Mouse (Mus musculus) limb, embryonic 12.5 days (tissue): ENCODE results near the gene Kcng3. TPM values are rescaled to one million over a fixed set of nuclear protein-coding genes. Genes with fewer than 3 reads are reported as not detected.
A peak's percentile ranks its signal among the peaks of the same experiment; 100 is the strongest.

Source experiments
- ATAC-seq: fragments of 200-750 bp; cut with Nextera tagmentation; 2 replicates; pipeline ENCODE4 v1.8.0; 2017; ENCODE audit warnings: low read depth, moderate TSS enrichment; ENCODE audit not compliant: insufficient number of reproducible peaks, insufficient read depth, low FRiP score, low TSS enrichment
- H3K27ac ChIP-seq: fragments of 300-500 bp; sonication (generic); 2 replicates; pipeline ENCODE4 v1.5.1; 2016; ENCODE audit warnings: mild to moderate bottlenecking, moderate library complexity
- H3K27me3 ChIP-seq: fragments of 300-500 bp; sonication (generic); 2 replicates; pipeline ENCODE4 v1.6.1; 2016; ENCODE audit warnings: mild to moderate bottlenecking, moderate library complexity
- H3K36me3 ChIP-seq: fragments of 300-500 bp; sonication (generic); 2 replicates; pipeline ENCODE4 v1.6.1; 2016; ENCODE audit warnings: mild to moderate bottlenecking, moderate library complexity
- H3K4me1 ChIP-seq: fragments of 300-500 bp; sonication (generic); replicated peaks from 2 replicates; pipeline ENCODE4 v1.6.1; 2016
- H3K4me2 ChIP-seq: fragments of 300-500 bp; sonication (generic); 2 replicates; pipeline ENCODE4 v1.6.1; 2016; ENCODE audit warnings: mild to moderate bottlenecking, moderate library complexity
- H3K4me3 ChIP-seq: fragments of 300-500 bp; sonication (generic); replicated peaks from 2 replicates; pipeline ENCODE4 v1.5.1; 2016; ENCODE audit warnings: mild to moderate bottlenecking
- H3K9ac ChIP-seq: fragments of 300-500 bp; sonication (generic); replicated peaks from 2 replicates; pipeline ENCODE4 v1.6.1; 2016; ENCODE audit warnings: mild to moderate bottlenecking, moderate library complexity
- H3K9me3 ChIP-seq: fragments of 300-500 bp; sonication (generic); 2 replicates; pipeline ENCODE4 v1.6.1; 2016; ENCODE audit warnings: mild to moderate bottlenecking, moderate library complexity
- WGBS: fragments of 180-500 bp; shearing (Covaris S2); methylation state at CpG from one replicate; pipeline ENCODE4 v1.1.7; 2016; 5-methylcytosine and 5-hydroxymethylcytosine counted together
- polyA plus RNA-seq: library from polyadenylated mRNA; unstranded; fragments of >200 nt; fragmentation: Nextera tagmentation; extraction: Ambion mirVana; gene quantifications from 2 replicates; pipeline ENCODE4 v1.2.1, GENCODE M21; 2016

Kcng3 gene
- polyA plus RNA-seq = not detected in 2 replicates

GRCm38 (mm10) chr17:83631783-83632652 lies at the start of gene Kcng3:
Kcng3 (minus strand) TSS chr17:83631895.
- H3K27ac ChIP-seq = no peak within 1 kb of the TSS
- peak within 1 kb of the TSS; percentile 60 for H3K4me3 ChIP-seq
- H3K27me3 ChIP-seq = peaks cover 79% of the 10 kb centered on the region
- peaks cover 27% of the 10 kb centered on the region for H3K4me1 ChIP-seq
- ATAC-seq = no peak
- peak within 1 kb of the TSS; percentile 62 for H3K9ac ChIP-seq
- H3K4me2 ChIP-seq = peak within 1 kb of the TSS; percentile 93
- H3K9me3 ChIP-seq = no peaks in the 10 kb centered on the region
- H3K36me3 ChIP-seq = no peaks in the 10 kb centered on the region
- WGBS = 1% methylated on average over 69 of the region's 86 CpGs

- WGBS = 59% methylated on average over 1 of the region's 1 CpGs
- H3K27me3 ChIP-seq = no peaks in the 10 kb centered on the region
Observed at GRCm38 (mm10) chr17:83677370-83677769, 45.7 kb upstream of the Kcng3 start.

GRCm38 (mm10) chr17:83672685-83673084 lies 41.0 kb upstream of the Kcng3 start:
- Histone ChIP-seq H3K4me2 (no peak overlapping the region), H3K9ac (no peak overlapping the region), H3K27me3 (no peaks in the 10 kb centered on the region), H3K4me1 (no peaks in the 10 kb centered on the region), H3K9me3 (no peaks in the 10 kb centered on the region), H3K4me3 (no peak overlapping the region), H3K36me3 (no peaks in the 10 kb centered on the region), H3K27ac (no peak overlapping the region)
- ATAC-seq = no peak
- WGBS = 81% methylated on average over 4 of the region's 4 CpGs

More at GRCm38 (mm10) chr17:83677370-83677769, 45.7 kb upstream of the Kcng3 start:
- H3K4me3 ChIP-seq = no peak overlapping the region
- H3K36me3 ChIP-seq = no peaks in the 10 kb centered on the region
- H3K27ac ChIP-seq = no peak overlapping the region
- no peaks in the 10 kb centered on the region for H3K4me1 ChIP-seq
- H3K9ac ChIP-seq = no peak overlapping the region
- H3K9me3 ChIP-seq = no peaks in the 10 kb centered on the region
- no peak overlapping the region for H3K4me2 ChIP-seq
- no peak for ATAC-seq

- WGBS = 85% methylated on average over 3 of the region's 3 CpGs
- H3K9me3 ChIP-seq = no peaks in the 10 kb centered on the region
- ATAC-seq = no peak
- H3K4me3 ChIP-seq = no peak overlapping the region
- H3K4me1 ChIP-seq = no peaks in the 10 kb centered on the region
- H3K9ac ChIP-seq = no peak overlapping the region
- no peak overlapping the region for H3K4me2 ChIP-seq
- H3K27ac ChIP-seq = no peak overlapping the region
- H3K27me3 ChIP-seq = no peaks in the 10 kb centered on the region
- no peaks in the 10 kb centered on the region for H3K36me3 ChIP-seq
Observed at GRCm38 (mm10) chr17:83667934-83668690, 36.4 kb upstream of the Kcng3 start.

GRCm38 (mm10) chr17:83666597-83667287 lies 35.0 kb upstream of the Kcng3 start:
- Histone ChIP-seq H3K4me2 (no peak overlapping the region), H3K36me3 (no peaks in the 10 kb centered on the region), H3K4me3 (no peak overlapping the region), H3K4me1 (no peaks in the 10 kb centered on the region), H3K27me3 (no peaks in the 10 kb centered on the region), H3K9me3 (no peaks in the 10 kb centered on the region), H3K27ac (no peak overlapping the region), H3K9ac (no peak overlapping the region)
- 71% methylated on average over 13 of the region's 13 CpGs for WGBS
- no peak for ATAC-seq

GRCm38 (mm10) chr17:83664761-83665160 lies 33.1 kb upstream of the Kcng3 start:
- Histone ChIP-seq H3K4me2 (no peak overlapping the region), H3K27me3 (no peaks in the 10 kb centered on the region), H3K9ac (no peak overlapping the region), H3K4me3 (no peak overlapping the region), H3K27ac (no peak overlapping the region), H3K36me3 (no peaks in the 10 kb centered on the region), H3K4me1 (no peaks in the 10 kb centered on the region), H3K9me3 (no peaks in the 10 kb centered on the region)
- ATAC-seq = no peak
- 46% methylated on average over 8 of the region's 8 CpGs for WGBS

- Histone ChIP-seq H3K4me1 (0 out of 2 replicates have a peak, but pooled peaks cover 4% of the 10 kb centered on the region), H3K9ac (no peak overlapping the region), H3K4me2 (no peak overlapping the region), H3K27ac (no peak overlapping the region), H3K36me3 (no peaks in the 10 kb centered on the region), H3K9me3 (no peaks in the 10 kb centered on the region), H3K4me3 (no peak overlapping the region), H3K27me3 (no peaks in the 10 kb centered on the region)
- 65% methylated on average over 1 of the region's 1 CpGs for WGBS
- ATAC-seq = no peak
Observed at GRCm38 (mm10) chr17:83658943-83659342, 27.2 kb upstream of the Kcng3 start.

- no peaks in the 10 kb centered on the region for H3K9me3 ChIP-seq
- H3K4me3 ChIP-seq = no peak overlapping the region
- H3K4me2 ChIP-seq = no peak overlapping the region
- H3K9ac ChIP-seq = no peak overlapping the region
- H3K27ac ChIP-seq = no peak overlapping the region
- WGBS = 70% methylated on average over 9 of the region's 9 CpGs
- H3K36me3 ChIP-seq = no peaks in the 10 kb centered on the region
- no peak for ATAC-seq
- 0 out of 2 replicates have a peak, but pooled peaks cover 4% of the 10 kb centered on the region for H3K4me1 ChIP-seq
- H3K27me3 ChIP-seq = no peaks in the 10 kb centered on the region
Observed at GRCm38 (mm10) chr17:83657375-83657774, 25.7 kb upstream of the Kcng3 start.

- Histone ChIP-seq H3K36me3 (no peaks in the 10 kb centered on the region), H3K9me3 (no peaks in the 10 kb centered on the region), H3K27ac (no peak overlapping the region), H3K4me3 (no peak overlapping the region), H3K4me2 (no peak overlapping the region), H3K27me3 (no peaks in the 10 kb centered on the region), H3K9ac (no peak overlapping the region), H3K4me1 (0 out of 2 replicates have a peak, but pooled peaks cover 4% of the 10 kb centered on the region)
- WGBS = 79% methylated on average over 3 of the region's 3 CpGs
- ATAC-seq = no peak
Observed at GRCm38 (mm10) chr17:83655732-83656131, 24.0 kb upstream of the Kcng3 start.

- Histone ChIP-seq H3K36me3 (no peaks in the 10 kb centered on the region), H3K4me3 (no peak overlapping the region), H3K4me1 (0 out of 2 replicates have a peak, but pooled peaks cover 4% of the 10 kb centered on the region), H3K9ac (no peak overlapping the region), H3K27me3 (no peaks in the 10 kb centered on the region), H3K27ac (no peak overlapping the region), H3K4me2 (no peak overlapping the region), H3K9me3 (no peaks in the 10 kb centered on the region)
- WGBS = 68% methylated on average over 13 of the region's 13 CpGs
- no peak for ATAC-seq
Observed at GRCm38 (mm10) chr17:83654651-83655136, 23.0 kb upstream of the Kcng3 start.

- no peak overlapping the region for H3K4me3 ChIP-seq
- no peaks in the 10 kb centered on the region for H3K27me3 ChIP-seq
- H3K27ac ChIP-seq = no peak overlapping the region
- H3K9me3 ChIP-seq = no peaks in the 10 kb centered on the region
- H3K9ac ChIP-seq = no peak overlapping the region
- H3K4me1 ChIP-seq = 0 out of 2 replicates have a peak, but pooled peaks cover 4% of the 10 kb centered on the region
- ATAC-seq = no peak
- no peaks in the 10 kb centered on the region for H3K36me3 ChIP-seq
- 90% methylated on average over 3 of the region's 3 CpGs for WGBS
- no peak overlapping the region for H3K4me2 ChIP-seq
Observed at GRCm38 (mm10) chr17:83653635-83654034, 21.9 kb upstream of the Kcng3 start.
